Mouse (Mus musculus): ENCODE measurements around the gene Vax1. TPM values are rescaled to one million over a fixed set of nuclear protein-coding genes. Genes with fewer than 3 reads are reported as not detected.
A peak's percentile ranks its signal among the peaks of the same experiment; 100 is the strongest.

Gene Vax1
- polyA plus RNA-seq, 1 experiment from 2014 or later: not detected

GRCm38 (mm10) chr19:59166311-59166761 lies 3.5 kb downstream of the Vax1 start:
- Histone ChIP-seq H3K27ac (ENCODE audit: low read depth) (no peak overlapping the region), H3K36me3 (replicated peaks; ENCODE audit: insufficient read depth, low read length) (no peaks in the 10 kb centered on the region), H3K4me1 (ENCODE audit: insufficient read depth) (peaks cover 14% of the 10 kb centered on the region), H3K4me2 (ENCODE audit: low read depth, low read length) (peak overlapping the region; percentile 40), H3K9ac (replicated peaks) (no peak overlapping the region), H3K27me3 (ENCODE audit: insufficient read depth, low read length) (peaks cover 97% of the 10 kb centered on the region), H3K9me3 (ENCODE audit: low read length) (no peaks in the 10 kb centered on the region), H3K4me3 (ENCODE audit: low read depth, low read length) (peak overlapping the region; percentile 15; the same call in 1 of the 2 replicates)
- DNase-seq (peak; percentile 16), ATAC-seq (no peak)
- 2% methylated on average over 40 of the region's 55 CpGs for WGBS (ENCODE audit: insufficient replicate concordance)
- TF ChIP-seq CTCF (IDR thresholded peaks at IDR 0.05; ENCODE audit: low read depth): no peak
- no peak for TF ChIP-seq EP300 (IDR thresholded peaks at IDR 0.05; ENCODE audit: low read depth)

GRCm38 (mm10) chr19:59165577-59165976 lies 4.3 kb downstream of the Vax1 start:
- WGBS (ENCODE audit: insufficient replicate concordance): 6% methylated on average over 7 of the region's 7 CpGs
- no peaks in the 10 kb centered on the region for H3K36me3 ChIP-seq (replicated peaks; ENCODE audit: insufficient read depth, low read length)
- DNase-seq: no peak
- no peak overlapping the region for H3K9ac ChIP-seq (replicated peaks)
- no peaks in the 10 kb centered on the region for H3K9me3 ChIP-seq (ENCODE audit: low read length)
- peaks cover 14% of the 10 kb centered on the region for H3K4me1 ChIP-seq (ENCODE audit: insufficient read depth)
- TF ChIP-seq EP300 (IDR thresholded peaks at IDR 0.05; ENCODE audit: low read depth) (no peak), CTCF (IDR thresholded peaks at IDR 0.05; ENCODE audit: low read depth) (no peak)
- H3K27ac ChIP-seq (ENCODE audit: low read depth): no peak overlapping the region
- no peak overlapping the region for H3K4me2 ChIP-seq (ENCODE audit: low read depth, low read length)
- no peak for ATAC-seq
- H3K27me3 ChIP-seq (ENCODE audit: insufficient read depth, low read length): peaks cover 95% of the 10 kb centered on the region
- no peak overlapping the region for H3K4me3 ChIP-seq (ENCODE audit: low read depth, low read length)

GRCm38 (mm10) chr19:59164896-59165560 lies 4.8 kb downstream of the Vax1 start:
- Histone ChIP-seq H3K4me2 (ENCODE audit: low read depth, low read length) (no peak overlapping the region), H3K4me1 (ENCODE audit: insufficient read depth) (peaks cover 11% of the 10 kb centered on the region), H3K27me3 (ENCODE audit: insufficient read depth, low read length) (peaks cover 94% of the 10 kb centered on the region), H3K9ac (replicated peaks) (no peak overlapping the region), H3K9me3 (ENCODE audit: low read length) (no peaks in the 10 kb centered on the region), H3K36me3 (replicated peaks; ENCODE audit: insufficient read depth, low read length) (no peaks in the 10 kb centered on the region), H3K27ac (ENCODE audit: low read depth) (no peak overlapping the region), H3K4me3 (ENCODE audit: low read depth, low read length) (no peak overlapping the region)
- DNase-seq (no peak), ATAC-seq (no peak)
- TF ChIP-seq CTCF (IDR thresholded peaks at IDR 0.05; ENCODE audit: low read depth) (no peak), EP300 (IDR thresholded peaks at IDR 0.05; ENCODE audit: low read depth) (no peak)
- WGBS (ENCODE audit: insufficient replicate concordance): 10% methylated on average over 16 of the region's 16 CpGs

DNA sequence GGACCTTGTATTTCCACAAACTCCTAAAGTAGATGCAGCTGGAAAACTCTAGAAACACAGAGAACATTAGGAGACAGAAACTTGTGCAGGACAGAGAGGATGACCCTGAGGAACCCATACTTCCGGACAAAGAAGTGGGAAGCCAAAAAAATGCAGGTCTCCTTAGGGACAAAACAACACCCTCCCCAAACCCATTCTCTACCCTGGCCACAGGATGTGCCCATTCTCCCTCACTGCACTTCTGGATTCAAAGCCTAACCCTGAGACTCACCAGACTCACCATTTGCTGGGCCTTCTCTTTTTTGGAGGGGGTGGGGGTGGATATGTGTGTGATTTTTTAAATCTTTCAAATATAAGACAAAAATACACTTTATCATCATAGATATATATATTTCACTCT lies 5.7 kb downstream of the Vax1 start:
- WGBS (ENCODE audit: insufficient replicate concordance): 8% methylated on average over 1 of the region's 1 CpGs
- no peaks in the 10 kb centered on the region for H3K36me3 ChIP-seq (replicated peaks; ENCODE audit: insufficient read depth, low read length)
- no peak overlapping the region for H3K4me2 ChIP-seq (ENCODE audit: low read depth, low read length)
- no peaks in the 10 kb centered on the region for H3K9me3 ChIP-seq (ENCODE audit: low read length)
- H3K4me1 ChIP-seq (ENCODE audit: insufficient read depth): peaks cover 8% of the 10 kb centered on the region; the same call in 1 of the 2 replicates
- DNase-seq (no peak), ATAC-seq (no peak)
- TF ChIP-seq CTCF (IDR thresholded peaks at IDR 0.05; ENCODE audit: low read depth) (no peak), EP300 (IDR thresholded peaks at IDR 0.05; ENCODE audit: low read depth) (no peak)
- H3K27me3 ChIP-seq (ENCODE audit: insufficient read depth, low read length): peaks cover 85% of the 10 kb centered on the region
- H3K9ac ChIP-seq (replicated peaks): no peak overlapping the region
- no peak overlapping the region for H3K27ac ChIP-seq (ENCODE audit: low read depth)
- H3K4me3 ChIP-seq (ENCODE audit: low read depth, low read length): no peak overlapping the region

- peaks cover 14% of the 10 kb centered on the region for H3K27me3 ChIP-seq (ENCODE audit: insufficient read depth, low read length)
- ATAC-seq: no peak
- H3K9me3 ChIP-seq (ENCODE audit: low read length): no peaks in the 10 kb centered on the region
- no peak for DNase-seq
- 22% methylated on average over 4 of the region's 4 CpGs for WGBS (ENCODE audit: insufficient replicate concordance)
- TF ChIP-seq CTCF (IDR thresholded peaks at IDR 0.05; ENCODE audit: low read depth): no peak
- no peak for TF ChIP-seq EP300 (IDR thresholded peaks at IDR 0.05; ENCODE audit: low read depth)
- H3K9ac ChIP-seq (replicated peaks): no peak overlapping the region
- H3K4me2 ChIP-seq (ENCODE audit: low read depth, low read length): no peak overlapping the region
- H3K36me3 ChIP-seq (replicated peaks; ENCODE audit: insufficient read depth, low read length): no peaks in the 10 kb centered on the region
- H3K4me3 ChIP-seq (ENCODE audit: low read depth, low read length): no peak overlapping the region
- no peak overlapping the region for H3K27ac ChIP-seq (ENCODE audit: low read depth)
- H3K4me1 ChIP-seq (ENCODE audit: insufficient read depth): no peaks in the 10 kb centered on the region
Measured at GRCm38 (mm10) chr19:59156702-59157101, 13.2 kb downstream of the Vax1 start.

GRCm38 (mm10) chr19:59154171-59154570 lies 15.7 kb downstream of the Vax1 start:
- Histone ChIP-seq H3K27me3 (ENCODE audit: insufficient read depth, low read length) (no peaks in the 10 kb centered on the region), H3K4me3 (ENCODE audit: low read depth, low read length) (no peak overlapping the region), H3K27ac (ENCODE audit: low read depth) (no peak overlapping the region), H3K4me2 (ENCODE audit: low read depth, low read length) (no peak overlapping the region), H3K4me1 (ENCODE audit: insufficient read depth) (no peaks in the 10 kb centered on the region), H3K9ac (replicated peaks) (no peak overlapping the region), H3K9me3 (ENCODE audit: low read length) (no peaks in the 10 kb centered on the region), H3K36me3 (replicated peaks; ENCODE audit: insufficient read depth, low read length) (no peaks in the 10 kb centered on the region)
- DNase-seq (no peak), ATAC-seq (no peak; the same call in 1 of the 2 replicates)
- WGBS (ENCODE audit: insufficient replicate concordance): 58% methylated on average over 2 of the region's 2 CpGs
- TF ChIP-seq CTCF (IDR thresholded peaks at IDR 0.05; ENCODE audit: low read depth): no peak
